Mouse (Mus musculus): Measurements from ENCODE around the gene Ano6.

DNA sequence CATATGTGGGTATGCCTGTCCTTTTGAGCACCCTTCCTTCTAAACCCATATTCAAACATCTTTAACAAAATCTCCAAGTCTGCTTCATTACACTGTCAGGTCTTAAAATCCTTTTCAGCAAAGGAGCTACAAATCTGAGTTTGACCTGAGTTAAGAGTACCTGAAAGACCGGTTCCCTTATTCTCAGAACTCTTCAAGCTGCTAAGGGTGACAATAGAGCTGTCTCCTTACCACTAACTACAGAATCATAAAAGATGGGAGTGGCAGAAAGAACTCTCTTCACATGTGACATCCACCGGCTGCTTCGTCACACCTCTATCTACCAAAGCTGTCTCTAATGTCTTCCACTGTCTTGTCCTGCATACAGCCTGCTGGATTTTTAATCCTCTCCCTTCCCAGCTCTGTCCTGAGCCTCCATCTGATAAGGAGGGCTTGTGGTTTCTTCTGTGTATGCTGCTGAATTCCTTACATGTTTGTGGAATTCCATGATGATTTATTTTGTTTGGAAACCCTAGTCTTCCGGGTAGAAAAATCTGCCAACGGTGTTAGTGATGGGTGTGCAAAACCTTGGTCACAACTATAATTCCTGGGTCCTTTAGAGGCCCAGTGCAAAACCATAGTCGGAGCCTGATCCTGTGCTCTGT is 212.4 kb downstream of the Ano6 start:
- TF ChIP-seq CTCF (IDR thresholded peaks at IDR 0.05; ENCODE audit: low read depth, low read length) (no peak), GATA1 (IDR thresholded peaks at IDR 0.05; ENCODE audit: borderline replicate concordance, low read length) (no peak), TAL1 (conservative IDR thresholded peaks at IDR 0.05; ENCODE audit: low read depth, low read length) (no peak)
